Mouse (Mus musculus): ENCODE measurements around the gene AI661453. TPM values are rescaled to one million over a fixed set of nuclear protein-coding genes. Genes with fewer than 3 reads are reported as not detected.

Gene AI661453
- total and polyA plus RNA-seq, 3 experiments = not detected

DNA sequence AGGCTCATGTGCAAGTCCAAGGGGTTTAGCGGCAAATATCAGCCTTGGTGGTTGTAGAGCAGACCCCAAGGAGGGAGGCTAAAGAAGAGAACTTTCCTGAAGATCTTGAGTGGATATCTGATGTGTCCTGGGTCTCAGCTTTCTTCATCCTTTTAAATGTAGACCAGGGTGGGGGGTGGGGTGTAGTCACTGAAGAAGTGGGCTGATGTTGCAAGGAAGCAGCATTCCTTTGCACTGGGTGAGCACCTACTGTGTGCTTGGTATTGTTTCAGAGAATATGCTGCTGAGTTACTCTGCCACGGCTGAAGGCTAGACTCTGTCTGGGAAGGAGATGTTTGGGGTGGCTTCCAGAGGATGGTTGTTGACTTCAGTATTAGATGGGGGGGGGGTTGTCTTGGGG is 69.2 kb downstream of the AI661453 start:
- dilution Hi-C loops (cut with MboI; ENCODE audit: extremely low pct_ligation_motif_present, extremely low pct_unique_long_range_greater_than_20kb, low sequenced_read_pairs) (no loop called here), in situ Hi-C loops (cut with MboI; ENCODE audit: low pct_ligation_motif_present, low pct_unique_long_range_greater_than_20kb, low sequenced_read_pairs) (no loop called here)
- Histone ChIP-seq H3K79me2 (replicated peaks; ENCODE audit: control insufficient read depth, extremely low read depth, insufficient read depth, poor library complexity, severe bottlenecking) (peaks cover 6% of the 10 kb centered on the region; the same call in 1 of the 2 replicates), H3K36me3 (replicated peaks in 1 of 2; ENCODE audit: control insufficient read depth in 1 of 2, insufficient read depth in 1 of 2, low read length in 1 of 2) (peaks cover 0 to 7% of the 10 kb centered on the region in 2 experiments), H3K4me2 (ENCODE audit: insufficient read depth, low read depth, poor library complexity, severe bottlenecking) (peak overlapping the region; percentile 72), H3K4me1 (ENCODE audit: control insufficient read depth in 1 of 2, insufficient read depth in 2 of 2) (peaks cover 3 to 61% of the 10 kb centered on the region in 2 experiments), H3K27ac (ENCODE audit: insufficient read depth, low read depth) (no peak overlapping the region), H3K9me3 (replicated peaks; ENCODE audit: low read length) (no peaks in the 10 kb centered on the region), H3K9ac (ENCODE audit: insufficient read depth, low read depth) (no peak overlapping the region), H3K27me3 (replicated peaks) (peaks cover 10% of the 10 kb centered on the region), H3K4me3 (replicated peaks in 1 of 3; ENCODE audit: low read depth in 2 of 3, low read length in 2 of 3, poor library complexity in 1 of 3) (peak overlapping the region in 1 of 3 experiments; percentile 51)
- DNase-seq (ENCODE audit: extremely low read depth) = no peak
- TF ChIP-seq ZKSCAN1 (IDR thresholded peaks at IDR 0.05; ENCODE audit: borderline replicate concordance, low read depth, low read length) = peak; percentile 71
- no peak for TF ChIP-seq IRF4 (IDR thresholded peaks at IDR 0.05; ENCODE audit: low read depth, low read length)

DNA sequence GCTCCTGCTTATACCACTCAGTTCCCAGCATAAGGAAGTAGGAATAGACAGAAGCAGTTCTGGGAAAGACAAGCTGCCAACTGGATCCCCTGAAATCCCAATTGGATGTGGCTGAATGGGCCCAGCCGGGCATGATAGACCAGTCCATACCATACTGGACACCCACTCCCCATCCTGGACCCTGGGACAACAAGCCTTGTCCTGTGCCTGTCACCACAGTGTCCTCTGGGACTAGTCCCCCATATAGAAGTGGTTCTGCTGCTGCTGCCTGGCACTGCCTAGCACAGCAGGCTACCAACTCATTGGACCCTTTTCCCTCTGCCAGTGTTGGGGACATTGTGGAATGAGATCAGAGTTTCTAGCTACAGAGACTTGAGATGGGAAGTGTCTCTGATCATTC is 69.6 kb downstream of the AI661453 start:
- Histone ChIP-seq H3K79me2 (replicated peaks; ENCODE audit: control insufficient read depth, extremely low read depth, insufficient read depth, poor library complexity, severe bottlenecking) (peaks cover 4% of the 10 kb centered on the region; the same call in 1 of the 2 replicates), H3K27ac (ENCODE audit: insufficient read depth, low read depth) (no peak overlapping the region), H3K4me3 (replicated peaks in 1 of 3; ENCODE audit: low read depth in 2 of 3, low read length in 2 of 3, poor library complexity in 1 of 3) (no peak overlapping the region), H3K36me3 (replicated peaks in 1 of 2; ENCODE audit: control insufficient read depth in 1 of 2, insufficient read depth in 1 of 2, low read length in 1 of 2) (peaks cover 0 to 3% of the 10 kb centered on the region in 2 experiments), H3K4me2 (ENCODE audit: insufficient read depth, low read depth, poor library complexity, severe bottlenecking) (no peak overlapping the region), H3K9me3 (replicated peaks; ENCODE audit: low read length) (no peaks in the 10 kb centered on the region), H3K27me3 (replicated peaks) (peaks cover 10% of the 10 kb centered on the region), H3K9ac (ENCODE audit: insufficient read depth, low read depth) (no peak overlapping the region), H3K4me1 (ENCODE audit: control insufficient read depth in 1 of 2, insufficient read depth in 2 of 2) (peaks cover 3 to 60% of the 10 kb centered on the region in 2 experiments)
- in situ Hi-C loops (cut with MboI; ENCODE audit: low pct_ligation_motif_present, low pct_unique_long_range_greater_than_20kb, low sequenced_read_pairs) = no loop called here
- TF ChIP-seq ZC3H11A (IDR thresholded peaks at IDR 0.05; ENCODE audit: low read depth, low read length) = no peak
- TF ChIP-seq ZKSCAN1 (IDR thresholded peaks at IDR 0.05; ENCODE audit: borderline replicate concordance, low read depth, low read length) = no peak
- TF ChIP-seq TCF12 (IDR thresholded peaks at IDR 0.05; ENCODE audit: low read depth, low read length) = no peak
- TF ChIP-seq HCFC1 (IDR thresholded peaks at IDR 0.05; ENCODE audit: low read depth, low read length) = no peak
- no peak for TF ChIP-seq TBP (conservative IDR thresholded peaks at IDR 0.05; ENCODE audit: low read depth, low read length)
- no peak for TF ChIP-seq EP300 (IDR thresholded peaks at IDR 0.05; ENCODE audit: low read length)
- TF ChIP-seq CHD1 (IDR thresholded peaks at IDR 0.05; ENCODE audit: low read depth, low read length) = no peak
- no peak for TF ChIP-seq POLR2AphosphoS2 (IDR thresholded peaks at IDR 0.05; ENCODE audit: low read depth, low read length)
- no peak for TF ChIP-seq ZNF384 (IDR thresholded peaks at IDR 0.05; ENCODE audit: low read depth, low read length)
- no peak for TF ChIP-seq ZMIZ1 (IDR thresholded peaks at IDR 0.05; ENCODE audit: low read depth, low read length)
- no peak for TF ChIP-seq JUND (conservative IDR thresholded peaks at IDR 0.05; ENCODE audit: low read depth, low read length)
- TF ChIP-seq NELFE (IDR thresholded peaks at IDR 0.05; ENCODE audit: low read depth, low read length) = no peak
- TF ChIP-seq MYC (IDR thresholded peaks at IDR 0.05; ENCODE audit: low read depth, low read length) = no peak
- no peak for TF ChIP-seq KAT2A (IDR thresholded peaks at IDR 0.05; ENCODE audit: insufficient replicate concordance, low read length)
- no peak for TF ChIP-seq NRF1 (IDR thresholded peaks at IDR 0.05; ENCODE audit: low read depth, low read length)
- DNase-seq (ENCODE audit: extremely low read depth) = no peak
- dilution Hi-C loops (cut with MboI; ENCODE audit: extremely low pct_ligation_motif_present, extremely low pct_unique_long_range_greater_than_20kb, low sequenced_read_pairs) = no loop called here

Measured in CH12.LX (cell line).